Mouse (Mus musculus) heart, postnatal 36 days (tissue): ENCODE measurements around the gene Uvrag. TPM values are rescaled to one million over a fixed set of nuclear protein-coding genes. Genes with fewer than 3 reads are reported as not detected.

Experiments used
- DNase-seq, 2 experiments: peaks; one replicate each; pipeline ENCODE4 v3.0.0; 2021 to 2022
- intact Hi-C: fragments of 180-260 bp; cut with DNase I; formaldehyde crosslinking; loops from one replicate; pipeline ENCODE4 v1.15.1; 2025
- total RNA-seq, 2 experiments: library from RNA; stranded (reverse); gene quantifications; 2 replicates each; pipeline ENCODE4 v1.2.3; 2021

The Uvrag gene
- total RNA-seq, 2 experiments from 2014 or later, result 21.6 to 28.6 TPM

DNA sequence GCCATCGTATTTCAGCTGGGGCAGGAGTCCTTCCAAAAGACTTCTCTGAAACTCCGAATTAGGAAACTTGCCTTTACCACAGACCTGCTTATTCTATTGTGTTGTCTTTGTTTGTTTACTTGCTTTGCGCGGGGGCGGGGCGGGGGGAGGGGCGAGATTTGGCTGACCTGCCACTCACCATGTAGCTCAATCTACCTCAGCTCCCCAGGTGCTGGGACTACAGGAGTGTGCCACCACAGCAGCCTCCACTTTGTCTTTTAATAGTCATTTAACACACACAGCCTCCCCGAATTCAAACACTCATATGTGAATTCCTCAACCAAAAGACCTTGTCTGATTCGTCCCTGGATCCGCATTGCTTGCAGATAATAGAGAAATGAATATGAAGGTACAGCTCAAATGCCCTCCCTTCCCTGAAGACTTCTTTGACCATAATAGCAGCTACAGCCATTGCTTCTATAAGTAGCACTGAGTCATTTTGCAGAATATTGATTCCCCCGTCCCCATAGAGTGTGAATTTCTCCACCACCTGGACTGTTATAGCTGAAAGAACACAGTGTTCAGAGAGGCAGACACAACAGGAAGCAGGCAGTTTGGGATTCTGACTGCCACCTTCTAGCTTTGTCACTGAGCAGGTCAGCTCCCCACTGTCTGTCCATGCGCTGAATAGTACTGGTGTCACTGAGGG lies 1.1 kb upstream of the Uvrag start:
- DNase-seq, result no peak

DNA sequence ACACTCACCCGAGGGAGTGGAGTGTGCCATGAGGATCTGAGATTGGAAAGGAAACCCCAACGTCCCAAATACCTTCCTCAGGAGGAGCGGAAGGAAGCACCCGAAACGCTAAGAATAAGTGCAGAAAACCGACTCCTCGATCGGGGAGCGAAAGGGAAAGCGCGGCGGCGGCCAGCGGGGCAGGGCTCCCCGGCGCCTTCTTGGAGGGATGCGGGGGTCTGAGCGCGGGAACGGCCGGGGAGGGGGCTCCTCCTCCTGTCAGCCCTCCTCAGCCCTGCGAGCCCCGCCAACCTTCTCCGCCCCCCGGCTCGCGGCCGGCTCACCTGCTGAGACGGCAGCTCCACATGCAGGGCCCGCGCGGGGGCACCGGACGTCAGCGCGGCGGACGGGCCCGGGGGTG lies 430 bp downstream of the Uvrag start:
- intact Hi-C loops, result loop anchor here (2.0 kb wide), 1 partner anchor 32 kb away; no protein-coding TSS in a partner anchor
- no peak for DNase-seq

More for the DNA sequence above, 1.1 kb upstream of the Uvrag start:
- intact Hi-C loops, result loop anchor here (2.0 kb wide), 1 partner anchor 33 kb away; no protein-coding TSS in a partner anchor

- intact Hi-C loops, result loop anchor here (2.0 kb wide), 1 partner anchor 31 kb away; no protein-coding TSS in a partner anchor
- peak in 1 of 2 experiments; percentile 44 for DNase-seq
Measured at GRCm38 (mm10) chr7:99139841-99140491, 975 bp downstream of the Uvrag start.

DNA sequence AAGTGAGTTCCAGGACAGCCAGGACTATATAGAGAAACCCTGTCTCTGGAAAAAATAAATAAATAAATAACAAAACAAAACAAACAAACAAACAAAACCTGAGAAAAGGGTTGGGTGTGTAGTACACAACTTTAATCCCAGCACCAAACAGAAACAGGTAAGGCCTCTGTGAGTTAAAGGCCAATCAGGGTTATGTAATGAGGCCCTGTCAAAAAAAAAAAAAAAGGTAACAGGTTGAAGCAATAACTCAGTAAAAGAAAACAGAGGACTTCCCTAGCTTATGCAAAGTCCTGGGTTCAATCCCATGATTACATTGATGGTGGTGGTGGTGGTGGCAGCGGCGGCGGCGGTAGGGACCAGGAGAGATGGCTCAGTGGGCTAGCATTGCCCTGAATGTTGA lies 3.4 kb downstream of the Uvrag start:
- DNase-seq, result no peak
- intact Hi-C loops, result no loop called here

DNA sequence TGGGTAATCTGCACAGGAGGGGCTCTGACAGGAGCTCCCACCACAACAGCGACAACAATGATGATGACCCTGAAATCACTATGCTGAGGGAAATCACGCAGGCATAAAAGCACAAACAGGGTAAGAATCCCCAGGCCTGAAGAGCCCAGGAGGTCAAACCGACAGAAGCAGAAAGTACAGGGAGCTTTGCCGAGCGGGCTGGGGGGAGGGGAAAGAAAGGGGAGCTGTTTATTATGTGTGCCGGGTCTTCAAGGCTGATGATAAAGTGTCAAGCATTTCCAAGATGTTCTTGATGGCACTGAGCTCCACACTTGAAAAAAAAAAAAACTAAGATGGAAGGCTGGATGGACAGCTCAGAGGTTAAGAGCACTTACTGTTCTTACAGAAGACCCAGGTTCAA lies 4.2 kb downstream of the Uvrag start:
- DNase-seq, result no peak
- intact Hi-C loops, result no loop called here

- intact Hi-C loops, result no loop called here
Measured at GRCm38 (mm10) chr7:99133811-99134402, 7.0 kb downstream of the Uvrag start.

DNA sequence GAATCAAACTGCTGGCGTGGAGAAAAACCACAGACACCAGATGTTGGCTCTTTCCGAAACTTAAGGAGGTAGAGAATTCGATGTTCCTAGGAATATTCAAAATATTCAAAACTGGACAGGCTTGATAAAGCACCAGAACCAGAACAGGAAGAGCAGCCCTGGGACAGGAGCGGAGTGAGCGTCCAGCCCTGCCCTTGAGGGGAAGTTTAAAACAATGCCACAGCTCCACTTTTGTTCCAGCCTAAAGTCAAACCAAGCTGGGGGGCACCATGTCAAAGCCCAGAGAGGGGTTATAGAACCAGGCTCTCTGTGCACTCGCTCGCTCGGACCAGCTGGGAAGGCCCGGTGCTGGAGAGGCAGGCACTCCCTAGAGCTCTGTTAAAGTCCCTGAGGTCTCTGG lies 8.3 kb downstream of the Uvrag start:
- peak in 1 of 2 experiments; percentile 41 for DNase-seq
- intact Hi-C loops, result no loop called here

More at GRCm38 (mm10) chr7:99133811-99134402, 7.0 kb downstream of the Uvrag start:
- no peak for DNase-seq

- DNase-seq, result no peak
- intact Hi-C loops, result no loop called here
Measured at GRCm38 (mm10) chr7:99131819-99132353, 9.1 kb downstream of the Uvrag start.

DNA sequence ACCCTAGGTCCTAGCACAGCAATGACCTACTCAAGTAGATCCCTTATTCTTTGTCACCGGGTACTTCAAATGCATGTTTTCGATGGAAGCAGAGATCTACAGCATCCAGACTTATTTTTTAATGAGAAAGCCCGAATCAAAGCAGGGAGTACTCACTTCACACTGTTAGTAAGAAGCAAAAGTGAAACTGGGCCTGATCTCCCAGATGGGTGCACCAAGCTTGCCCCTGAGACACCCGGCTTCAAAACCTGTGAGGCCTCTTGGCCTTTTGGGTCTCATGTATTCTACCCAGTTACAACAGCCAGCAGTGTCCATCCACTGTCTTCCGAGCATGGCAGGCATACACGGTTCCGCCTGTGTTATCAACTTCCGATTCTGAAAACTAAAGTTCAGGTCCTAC lies 12.0 kb downstream of the Uvrag start:
- DNase-seq, result no peak
- intact Hi-C loops, result no loop called here

GRCm38 (mm10) chr7:99128020-99128950 lies 12.7 kb downstream of the Uvrag start:
- intact Hi-C loops, result no loop called here
- DNase-seq, result no peak

DNA sequence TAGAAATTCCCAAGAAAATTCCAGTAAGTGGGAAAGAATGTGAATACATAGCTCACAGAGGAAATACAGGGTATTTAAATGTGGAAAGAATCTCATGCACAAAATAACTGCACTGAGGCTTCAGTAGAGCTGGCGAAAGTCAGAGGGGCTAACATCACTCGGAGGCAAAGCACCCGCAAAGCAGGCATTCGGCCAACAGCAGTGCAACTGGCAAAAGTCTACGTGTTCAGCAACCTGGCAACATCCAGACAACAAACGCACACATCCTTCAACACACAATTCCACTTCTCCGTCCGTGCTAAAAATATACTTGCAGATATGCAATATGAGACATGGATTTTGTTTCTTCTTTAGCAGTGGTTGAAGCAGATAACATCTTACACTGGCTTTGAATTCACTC lies 14.9 kb downstream of the Uvrag start:
- intact Hi-C loops, result no loop called here
- DNase-seq, result peak; percentile 58 to 64

GRCm38 (mm10) chr7:99122651-99123050 lies 18.3 kb downstream of the Uvrag start:
- intact Hi-C loops, result no loop called here
- no peak for DNase-seq

GRCm38 (mm10) chr7:99120865-99121521 lies 19.9 kb downstream of the Uvrag start:
- DNase-seq, result no peak
- intact Hi-C loops, result no loop called here

- DNase-seq, result no peak
- intact Hi-C loops, result no loop called here
Measured at GRCm38 (mm10) chr7:99120082-99120481, 20.9 kb downstream of the Uvrag start.

- intact Hi-C loops, result no loop called here
- no peak for DNase-seq
Measured at GRCm38 (mm10) chr7:99116781-99117180, 24.2 kb downstream of the Uvrag start.

DNA sequence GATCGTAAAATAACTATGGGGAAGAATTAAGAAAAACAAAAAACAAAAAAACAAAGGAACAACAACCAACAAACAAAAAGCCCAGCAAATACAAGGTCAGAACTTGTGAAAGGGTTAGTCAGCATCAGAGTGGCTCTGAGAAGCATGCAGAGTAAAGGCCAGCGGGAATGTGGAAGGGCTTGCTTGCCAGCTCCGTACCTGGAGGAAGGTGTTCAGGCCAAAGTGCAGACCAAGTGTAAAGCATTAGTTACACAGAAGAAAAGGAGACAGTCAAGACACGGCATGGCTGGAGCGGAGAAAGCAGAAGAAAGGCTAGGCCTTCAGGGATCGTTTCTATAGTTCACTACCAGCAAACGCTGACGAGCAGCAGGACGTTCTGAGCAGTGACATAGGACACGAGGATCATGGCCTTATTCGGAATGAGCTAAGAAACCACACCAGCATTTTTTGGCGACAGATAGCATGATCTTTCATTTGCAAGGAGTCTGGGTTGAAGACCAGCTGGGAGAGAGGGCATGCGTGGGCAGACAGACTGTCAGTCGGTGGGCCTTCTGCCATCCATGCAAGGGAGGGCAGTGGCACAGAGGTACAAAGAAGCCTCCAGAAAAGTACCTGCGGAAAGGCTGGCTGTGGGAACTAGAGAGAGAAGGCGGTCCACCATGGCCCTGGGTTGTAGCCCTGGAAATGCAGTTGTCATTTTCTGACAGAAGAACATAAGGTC lies 26.8 kb downstream of the Uvrag start:
- intact Hi-C loops, result no loop called here

GRCm38 (mm10) chr7:99107566-99107965 lies 33.4 kb downstream of the Uvrag start:
- no peak for DNase-seq
- intact Hi-C loops, result loop anchor here (1.0 to 5.0 kb wide), 3 partner anchors 44 to 140 kb away; no protein-coding TSS in a partner anchor

More for the DNA sequence above, 26.8 kb downstream of the Uvrag start:
- no peak for DNase-seq

- intact Hi-C loops, result loop anchor here (1.0 to 5.0 kb wide), 3 partner anchors 45 to 141 kb away; no protein-coding TSS in a partner anchor
- DNase-seq, result no peak
Measured at GRCm38 (mm10) chr7:99106714-99107270, 34.1 kb downstream of the Uvrag start.
